Mouse (Mus musculus) neural tube, embryonic 11.5 days (tissue): ENCODE data around the gene Chst11. TPM values are rescaled to one million over a fixed set of nuclear protein-coding genes. Genes with fewer than 3 reads are reported as not detected.

Experiments used
- ATAC-seq: fragments of 200-750 bp; cut with Nextera tagmentation; 2 replicates; pipeline ENCODE4 v1.8.0; 2017; ENCODE audit warnings: moderate number of reproducible peaks, mild to moderate bottlenecking, moderate TSS enrichment, moderate library complexity; ENCODE audit not compliant: insufficient read depth, low FRiP score, low TSS enrichment
- DNase-seq: peaks from one replicate; pipeline ENCODE4 v3.0.0-alpha.2; 2015; ENCODE audit warnings: low spot score
- H3K27ac ChIP-seq: fragments of 300-500 bp; sonication (generic); 2 replicates; pipeline ENCODE4 v1.5.1; 2014; ENCODE audit warnings: low read depth, mild to moderate bottlenecking, low read length
- H3K27me3 ChIP-seq: fragments of 300-500 bp; sonication (generic); 2 replicates; pipeline ENCODE4 v1.6.1; 2014; ENCODE audit warnings: mild to moderate bottlenecking, low read length, mixed read lengths; ENCODE audit not compliant: control insufficient read depth, insufficient read depth
- H3K36me3 ChIP-seq: fragments of 300-500 bp; sonication (generic); 2 replicates; pipeline ENCODE4 v1.6.1; 2014; ENCODE audit warnings: mild to moderate bottlenecking, low read length, moderate library complexity, mixed read lengths; ENCODE audit not compliant: control insufficient read depth, insufficient read depth
- H3K4me1 ChIP-seq: fragments of 300-500 bp; sonication (generic); 2 replicates; pipeline ENCODE4 v1.6.1; 2014; ENCODE audit warnings: low read length, mixed read lengths; ENCODE audit not compliant: control insufficient read depth, insufficient read depth
- H3K4me2 ChIP-seq: fragments of 300-500 bp; sonication (generic); 2 replicates; pipeline ENCODE4 v1.6.1; 2014; ENCODE audit warnings: low read depth, mild to moderate bottlenecking, moderate library complexity
- H3K4me3 ChIP-seq: fragments of 300-500 bp; sonication (generic); 2 replicates; pipeline ENCODE4 v1.5.1; 2014; ENCODE audit warnings: low read depth, low read length
- H3K9ac ChIP-seq: fragments of 300-500 bp; sonication (generic); 2 replicates; pipeline ENCODE4 v1.6.1; 2014; ENCODE audit warnings: mild to moderate bottlenecking, low read length
- H3K9me3 ChIP-seq: fragments of 300-500 bp; sonication (generic); 2 replicates; pipeline ENCODE4 v1.6.1; 2016; ENCODE audit warnings: low read length; ENCODE audit not compliant: control insufficient read depth
- WGBS: fragments of 180-500 bp; shearing (Covaris S2); extraction: QIAGEN DNeasy Blood & Tissue Kit; methylation state at CpG from one replicate; pipeline ENCODE4 v1.1.7; 2014; 5-methylcytosine and 5-hydroxymethylcytosine counted together
- polyA plus RNA-seq: library from polyadenylated mRNA; unstranded; fragments of >200 nt; fragmentation: Nextera tagmentation; extraction: Ambion mirVana; gene quantifications from 2 replicates; pipeline ENCODE4 v1.2.1, GENCODE M21; 2014

Chst11 gene
- polyA plus RNA-seq, 1 experiment from 2014 or later = 2.5 TPM

DNA sequence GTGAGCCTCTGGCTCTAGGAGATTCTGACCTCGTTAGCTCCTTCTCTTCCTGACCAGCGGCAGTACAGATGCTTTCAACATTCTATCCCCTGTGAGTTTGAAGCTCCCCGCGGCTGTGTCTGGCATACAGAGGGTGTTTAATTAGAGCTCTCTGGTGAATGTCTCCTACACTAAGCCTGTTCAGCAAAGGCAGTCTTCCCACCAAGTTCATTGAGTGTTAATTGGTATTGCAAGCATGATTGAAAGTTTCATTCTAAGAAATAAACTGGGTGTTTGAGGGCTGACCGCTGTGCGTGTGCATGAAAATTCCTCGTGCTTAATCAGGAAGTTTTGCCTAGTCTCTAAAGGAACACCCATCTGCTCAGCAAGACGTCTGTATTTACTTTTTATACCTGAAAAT, 173.0 kb downstream of the Chst11 start:
- Histone ChIP-seq H3K36me3 (no peaks in the 10 kb centered on the region), H3K4me3 (no peak overlapping the region), H3K4me1 (peaks cover 3% of the 10 kb centered on the region; the same call in 1 of the 2 replicates), H3K27me3 (no peaks in the 10 kb centered on the region), H3K9me3 (no peaks in the 10 kb centered on the region), H3K4me2 (no peak overlapping the region), H3K9ac (no peak overlapping the region), H3K27ac (no peak overlapping the region)
- DNase-seq (no peak), ATAC-seq (no peak)
- WGBS = 75% methylated on average over 8 of the region's 8 CpGs

DNA sequence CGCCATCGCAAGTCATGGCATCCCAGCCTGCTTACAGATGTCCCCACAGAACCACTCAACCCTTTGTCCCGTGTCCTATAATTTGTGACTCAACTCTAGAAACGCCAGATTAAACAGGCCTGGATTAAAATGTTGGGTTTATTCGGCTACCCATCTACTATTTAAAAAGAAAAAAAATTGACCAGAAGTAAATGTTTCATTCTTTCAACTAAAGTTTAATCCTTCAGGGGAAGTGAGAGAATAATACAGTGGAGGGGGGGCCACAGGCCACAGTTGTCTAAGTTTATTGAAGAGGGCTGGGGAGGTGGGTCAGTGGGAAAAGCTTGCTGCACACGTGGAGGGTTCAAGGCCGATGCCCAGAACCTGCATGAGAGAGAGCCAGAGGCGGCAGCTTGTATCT, 173.9 kb downstream of the Chst11 start:
- DNase-seq (no peak), ATAC-seq (no peak)
- WGBS = 91% methylated on average over 8 of the region's 8 CpGs
- no peak overlapping the region for H3K9ac ChIP-seq
- H3K27ac ChIP-seq = no peak overlapping the region
- no peaks in the 10 kb centered on the region for H3K9me3 ChIP-seq
- H3K4me1 ChIP-seq = peaks cover 3% of the 10 kb centered on the region; the same call in 1 of the 2 replicates
- H3K27me3 ChIP-seq = no peaks in the 10 kb centered on the region
- H3K36me3 ChIP-seq = no peaks in the 10 kb centered on the region
- H3K4me3 ChIP-seq = no peak overlapping the region
- no peak overlapping the region for H3K4me2 ChIP-seq

DNA sequence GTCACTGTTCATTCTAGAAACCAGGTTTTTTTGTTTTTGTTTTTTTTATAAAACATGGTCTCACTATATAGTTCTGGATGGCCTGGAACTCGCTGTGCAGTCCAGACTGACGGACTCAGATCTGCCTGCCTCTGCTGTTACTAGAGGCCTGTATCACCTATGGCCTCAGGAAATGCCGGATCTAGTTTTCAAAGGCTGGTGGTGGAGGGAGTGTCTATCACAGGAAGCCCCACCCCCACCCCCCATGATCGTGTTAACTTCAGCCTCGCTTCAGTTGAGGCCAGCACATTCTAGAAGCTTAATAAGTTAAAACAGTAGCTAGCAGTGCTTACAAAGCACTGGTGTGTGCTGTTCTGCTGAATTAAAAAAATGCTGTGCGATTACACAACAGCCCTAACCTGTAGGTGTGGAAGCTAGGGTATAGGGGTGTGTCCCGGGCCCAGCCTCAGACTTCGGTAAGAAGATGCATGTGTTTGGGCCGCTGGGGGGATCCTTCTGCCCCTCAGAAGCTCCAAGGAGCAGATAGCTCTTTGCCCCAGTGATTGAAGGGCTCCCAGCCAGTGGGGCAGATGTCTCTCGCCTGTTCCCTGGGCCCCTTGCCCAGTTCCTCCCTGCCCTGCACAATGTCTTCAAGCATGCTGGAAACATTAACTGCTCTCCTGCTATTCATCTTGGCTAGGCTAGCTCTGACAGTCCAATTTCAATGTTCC, 176.5 kb downstream of the Chst11 start:
- H3K27me3 ChIP-seq = no peaks in the 10 kb centered on the region
- peaks cover 3% of the 10 kb centered on the region; the same call in 1 of the 2 replicates for H3K4me1 ChIP-seq
- 63% methylated on average over 10 of the region's 10 CpGs for WGBS
- ATAC-seq (no peak; the same call in 1 of the 2 replicates), DNase-seq (no peak)
- no peaks in the 10 kb centered on the region for H3K9me3 ChIP-seq
- no peak overlapping the region for H3K9ac ChIP-seq
- no peak overlapping the region for H3K4me2 ChIP-seq
- no peaks in the 10 kb centered on the region for H3K36me3 ChIP-seq
- no peak overlapping the region for H3K4me3 ChIP-seq
- H3K27ac ChIP-seq = no peak overlapping the region

DNA sequence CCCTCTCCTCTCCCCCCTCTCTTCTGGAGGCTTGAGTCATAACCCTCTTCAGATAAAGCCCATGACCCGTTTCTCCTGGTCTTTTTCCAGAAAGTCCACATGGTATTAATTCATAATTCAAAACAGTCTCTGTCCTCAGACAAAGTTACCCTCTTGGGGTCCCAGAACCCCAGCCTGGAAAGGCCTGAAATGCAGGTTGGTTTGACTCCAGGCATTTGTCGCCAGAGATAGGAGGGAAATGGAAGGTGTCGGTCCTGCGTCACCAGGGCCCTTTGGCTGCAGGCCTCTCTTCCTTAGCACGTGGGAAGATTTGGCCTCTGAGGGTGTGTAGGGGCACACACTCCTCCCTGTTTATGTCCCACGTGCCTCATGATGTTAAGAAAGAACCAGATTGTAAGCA, 178.6 kb downstream of the Chst11 start:
- Histone ChIP-seq H3K9ac (no peak overlapping the region), H3K4me3 (no peak overlapping the region), H3K4me2 (no peak overlapping the region), H3K4me1 (peaks cover 3% of the 10 kb centered on the region; the same call in 1 of the 2 replicates), H3K27ac (no peak overlapping the region), H3K27me3 (no peaks in the 10 kb centered on the region), H3K36me3 (no peaks in the 10 kb centered on the region), H3K9me3 (no peaks in the 10 kb centered on the region)
- ATAC-seq (no peak), DNase-seq (no peak)
- WGBS = 74% methylated on average over 6 of the region's 6 CpGs

DNA sequence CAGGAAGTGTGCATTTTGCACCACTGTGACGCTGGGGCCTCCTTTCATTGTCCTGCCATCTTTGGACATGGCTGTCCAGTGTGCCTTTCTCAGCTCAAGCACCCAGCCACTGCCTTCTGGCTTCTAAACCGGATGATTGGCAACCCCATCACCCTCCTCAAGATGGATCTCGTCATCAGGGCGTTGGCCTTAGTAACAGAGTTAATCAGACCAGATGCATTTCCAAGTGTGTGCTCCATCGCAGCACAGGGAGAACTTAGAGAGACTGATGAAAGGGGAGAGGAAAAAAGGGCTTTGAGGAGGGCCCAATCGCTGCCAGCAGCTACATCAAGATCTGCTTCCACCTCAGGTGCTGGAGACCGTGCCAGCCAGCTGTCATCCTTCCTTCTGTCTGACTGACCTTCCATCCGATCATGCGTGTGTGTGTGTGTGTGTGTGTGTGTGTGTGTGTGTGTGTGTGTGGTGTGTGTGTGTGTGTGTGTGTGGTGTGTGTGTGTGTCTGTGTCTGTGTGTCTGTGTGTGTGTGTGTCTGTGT, 179.7 kb downstream of the Chst11 start:
- H3K4me2 ChIP-seq = no peak overlapping the region
- WGBS = 80% methylated on average over 9 of the region's 9 CpGs

DNA sequence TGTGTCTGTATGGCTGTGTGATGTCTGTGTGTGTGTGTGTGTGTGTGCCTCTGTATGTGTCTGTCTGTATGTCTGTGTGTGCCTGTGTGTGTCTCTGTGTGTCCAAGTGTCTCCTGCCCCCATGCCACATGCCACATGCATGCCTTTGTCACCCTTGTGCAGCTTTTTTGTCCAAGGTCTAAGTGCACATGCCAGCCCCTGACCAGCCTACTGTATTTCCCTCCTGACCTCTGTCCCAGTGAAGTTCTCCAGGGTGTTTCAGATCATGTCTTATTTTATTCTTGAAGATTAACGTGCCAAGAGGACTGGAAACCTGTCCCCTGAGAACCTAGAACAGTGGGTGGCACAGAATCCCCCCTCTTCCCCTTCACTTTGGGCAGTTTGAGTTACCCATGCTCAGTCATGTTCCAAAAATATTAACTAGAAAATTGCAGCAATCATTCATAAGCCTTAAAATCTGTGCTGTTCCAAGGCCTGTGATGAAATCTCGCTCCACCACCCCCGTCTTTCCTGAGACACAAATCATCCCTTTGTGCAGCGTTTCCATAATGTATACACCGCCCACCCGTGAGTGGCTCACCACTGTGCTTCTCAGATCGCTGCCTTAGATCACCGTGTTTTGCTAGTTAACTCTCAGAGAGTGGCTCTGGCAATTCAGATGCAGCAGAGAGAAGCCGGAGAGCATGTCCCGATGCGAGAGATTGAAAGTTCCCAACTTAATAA, 180.4 kb downstream of the Chst11 start:
- Histone ChIP-seq H3K9ac (no peak overlapping the region), H3K36me3 (no peaks in the 10 kb centered on the region), H3K9me3 (no peaks in the 10 kb centered on the region), H3K4me2 (no peak overlapping the region), H3K4me3 (no peak overlapping the region), H3K4me1 (peaks cover 3% of the 10 kb centered on the region; the same call in 1 of the 2 replicates), H3K27me3 (no peaks in the 10 kb centered on the region), H3K27ac (no peak overlapping the region)
- DNase-seq (no peak), ATAC-seq (no peak)
- WGBS = 74% methylated on average over 11 of the region's 11 CpGs

More for the DNA sequence above, 179.7 kb downstream of the Chst11 start:
- H3K4me1 ChIP-seq = peaks cover 3% of the 10 kb centered on the region; the same call in 1 of the 2 replicates
- H3K27ac ChIP-seq = no peak overlapping the region
- no peaks in the 10 kb centered on the region for H3K9me3 ChIP-seq
- no peak for ATAC-seq
- no peaks in the 10 kb centered on the region for H3K27me3 ChIP-seq
- no peaks in the 10 kb centered on the region for H3K36me3 ChIP-seq
- no peak for DNase-seq
- no peak overlapping the region for H3K9ac ChIP-seq
- H3K4me3 ChIP-seq = no peak overlapping the region

DNA sequence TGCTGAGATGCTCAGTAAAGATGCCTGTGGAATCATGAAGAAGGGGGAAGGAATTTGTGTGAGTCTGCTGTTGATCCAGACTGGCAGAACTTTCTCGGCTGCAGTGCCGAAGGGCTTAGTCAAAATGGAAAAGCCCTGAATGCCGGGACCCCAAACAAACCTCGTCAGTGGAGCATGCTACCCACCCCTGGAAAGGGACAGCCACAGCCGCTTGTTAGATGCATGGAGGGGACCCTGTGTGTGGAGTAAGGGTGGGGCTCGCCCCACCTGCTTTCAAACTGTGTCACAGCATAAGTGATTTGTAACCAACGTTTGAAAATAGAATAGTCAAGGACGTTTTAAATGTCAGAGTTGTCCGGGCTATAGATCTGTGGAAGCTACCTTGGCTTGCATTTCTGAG, 181.0 kb downstream of the Chst11 start:
- no peak for DNase-seq
- WGBS = 79% methylated on average over 9 of the region's 9 CpGs

DNA sequence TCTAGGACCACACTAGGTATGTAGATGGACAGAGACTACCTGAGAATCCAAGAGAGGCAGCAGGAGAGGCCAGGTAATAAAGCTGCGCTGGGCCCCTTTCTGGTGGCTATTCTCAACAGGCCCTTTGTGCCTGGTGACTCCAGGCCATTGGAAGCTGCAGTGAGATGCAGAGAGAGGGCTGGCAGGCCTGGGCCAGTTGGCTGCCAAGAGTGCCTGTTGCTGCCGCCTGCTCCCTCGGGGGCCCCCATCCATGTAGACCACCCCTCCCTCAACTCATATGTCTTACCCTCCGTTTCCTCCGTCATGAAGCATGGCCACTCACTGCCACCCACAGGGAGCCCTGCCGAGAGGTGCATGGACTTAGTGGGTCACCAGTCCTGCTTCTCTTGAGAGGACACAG, 182.2 kb downstream of the Chst11 start:
- no peaks in the 10 kb centered on the region for H3K4me1 ChIP-seq
- H3K36me3 ChIP-seq = no peaks in the 10 kb centered on the region
- DNase-seq = no peak
- no peak overlapping the region for H3K9ac ChIP-seq
- no peak overlapping the region for H3K4me3 ChIP-seq
- no peaks in the 10 kb centered on the region for H3K9me3 ChIP-seq
- no peaks in the 10 kb centered on the region for H3K27me3 ChIP-seq
- 84% methylated on average over 6 of the region's 6 CpGs for WGBS
- no peak overlapping the region for H3K27ac ChIP-seq
- no peak overlapping the region for H3K4me2 ChIP-seq
- no peak for ATAC-seq

More for the DNA sequence above, 181.0 kb downstream of the Chst11 start:
- Histone ChIP-seq H3K27ac (no peak overlapping the region), H3K4me2 (no peak overlapping the region), H3K27me3 (no peaks in the 10 kb centered on the region), H3K36me3 (no peaks in the 10 kb centered on the region), H3K9me3 (no peaks in the 10 kb centered on the region), H3K4me1 (peaks cover 3% of the 10 kb centered on the region; the same call in 1 of the 2 replicates), H3K4me3 (no peak overlapping the region), H3K9ac (no peak overlapping the region)
- no peak for ATAC-seq
